Mouse (Mus musculus) MEL (cell line): Measurements from ENCODE around the gene Fbln2. TPM values are rescaled to one million over a fixed set of nuclear protein-coding genes. Genes with fewer than 3 reads are reported as not detected.

Experiments
- DNase-seq: peaks from one replicate; pipeline ENCODE4 v3.0.0; 2011; ENCODE audit warnings: low read depth, low spot score
- H3K27ac ChIP-seq: 2 replicates; pipeline ENCODE4 v1.5.1; 2012; ENCODE audit warnings: low read depth, mild to moderate bottlenecking, control low read depth, low read length, moderate library complexity; ENCODE audit not compliant: control insufficient read depth
- H3K27me3 ChIP-seq, 2 experiments: fragments of 150-350 bp in 1 of 2; sonication (generic) in 1 of 2; 2 replicates each; pipeline ENCODE4 v1.6.1; 2012; ENCODE audit warnings: low read length in 2 of 2, mild to moderate bottlenecking in 2 of 2, improper control_type of control experiment in 1 of 2, moderate library complexity in 1 of 2; ENCODE audit not compliant: insufficient read depth in 2 of 2, control insufficient read depth in 1 of 2
- H3K36me3 ChIP-seq, 2 experiments: 2 replicates each; pipeline ENCODE4 v1.6.1; 2012 to 2014; ENCODE audit warnings: low read length in 2 of 2, improper control_type of control experiment in 1 of 2, inconsistent platforms in 1 of 2, mild to moderate bottlenecking in 1 of 2; ENCODE audit not compliant: insufficient read depth in 2 of 2, control insufficient read depth in 1 of 2
- H3K4me1 ChIP-seq, 2 experiments: fragments of 150-350 bp in 1 of 2; sonication (generic) in 1 of 2; 2 replicates each; pipeline ENCODE4 v1.6.1; 2012; ENCODE audit warnings: low read length in 2 of 2, improper control_type of control experiment in 1 of 2, mild to moderate bottlenecking in 1 of 2; ENCODE audit not compliant: insufficient read depth in 2 of 2, control insufficient read depth in 1 of 2
- H3K4me3 ChIP-seq, 2 experiments: fragments of 150-350 bp in 1 of 2; sonication (generic) in 1 of 2; 2 replicates each; pipeline ENCODE4 v1.5.1; 2012; ENCODE audit warnings: low read depth in 2 of 2, low read length in 2 of 2, mild to moderate bottlenecking in 2 of 2, moderate library complexity in 2 of 2, control low read depth in 1 of 2, improper control_type of control experiment in 1 of 2; ENCODE audit not compliant: control insufficient read depth in 1 of 2, insufficient read depth in 1 of 2
- H3K79me2 ChIP-seq: 2 replicates; pipeline ENCODE4 v1.6.1; 2012; ENCODE audit warnings: mild to moderate bottlenecking, low read length, moderate library complexity; ENCODE audit not compliant: control insufficient read depth, poor library complexity, insufficient read depth
- H3K9ac ChIP-seq: 2 replicates; pipeline ENCODE4 v1.6.1; 2012; ENCODE audit warnings: low read depth, mild to moderate bottlenecking, control low read depth, low read length, moderate library complexity; ENCODE audit not compliant: control insufficient read depth, poor library complexity, severe bottlenecking
- H3K9me3 ChIP-seq: fragments of 150-350 bp; sonication (generic); replicated peaks from 2 replicates; pipeline ENCODE4 v1.6.1; 2012; ENCODE audit warnings: mild to moderate bottlenecking, low read length, improper control_type of control experiment, moderate library complexity; ENCODE audit not compliant: insufficient read depth
- CHD1 ChIP-seq: IDR thresholded peaks from 2 replicates; pipeline ENCODE4 v1.6.1; 2012; ENCODE audit warnings: low read depth, mild to moderate bottlenecking, inconsistent platforms, low read length, improper control_type of control experiment
- CHD2 ChIP-seq: IDR thresholded peaks from 2 replicates; pipeline ENCODE4 v1.6.1; 2011; ENCODE audit warnings: low read length, improper control_type of control experiment
- E2F4 ChIP-seq: IDR thresholded peaks from 2 replicates; pipeline ENCODE4 v1.6.1; 2011; ENCODE audit warnings: low read depth, low read length, improper control_type of control experiment, borderline replicate concordance
- ELF1 ChIP-seq: IDR thresholded peaks from 2 replicates; pipeline ENCODE4 v1.6.1; 2014; ENCODE audit warnings: low read depth, mild to moderate bottlenecking, inconsistent platforms, low read length, improper control_type of control experiment, moderate library complexity
- GABPA ChIP-seq: IDR thresholded peaks from 2 replicates; pipeline ENCODE4 v1.6.1; 2012; ENCODE audit warnings: low read depth, mild to moderate bottlenecking, inconsistent platforms, low read length, improper control_type of control experiment, moderate library complexity
- KAT2A ChIP-seq: conservative IDR thresholded peaks from 2 replicates; pipeline ENCODE4 v1.6.1; 2012; ENCODE audit warnings: low read depth, low read length, improper control_type of control experiment, inconsistent platforms
- MAFK ChIP-seq: IDR thresholded peaks from 2 replicates; pipeline ENCODE4 v1.6.1; 2011; ENCODE audit warnings: low read depth, mild to moderate bottlenecking, low read length, improper control_type of control experiment, borderline replicate concordance
- MEF2A ChIP-seq: IDR thresholded peaks from 2 replicates; pipeline ENCODE4 v1.6.1; 2014; ENCODE audit warnings: low read depth, mild to moderate bottlenecking, inconsistent platforms, low read length, improper control_type of control experiment; ENCODE audit not compliant: poor library complexity, insufficient replicate concordance, severe bottlenecking; ENCODE audit errors: extremely low read depth
- POLR2A ChIP-seq, 2 experiments: IDR thresholded peaks; 2 replicates each; pipeline ENCODE4 v1.6.1; 2011 to 2012; ENCODE audit warnings: low read length in 2 of 2, mild to moderate bottlenecking in 2 of 2, control low read depth in 1 of 2, improper control_type of control experiment in 1 of 2, low read depth in 1 of 2, moderate library complexity in 1 of 2; ENCODE audit not compliant: control insufficient read depth in 1 of 2, insufficient read depth in 1 of 2, poor library complexity in 1 of 2
- POLR2AphosphoS2 ChIP-seq: IDR thresholded peaks from 2 replicates; pipeline ENCODE4 v1.6.1; 2011; ENCODE audit warnings: low read length, improper control_type of control experiment
- POLR2AphosphoS5 ChIP-seq: IDR thresholded peaks from 2 replicates; pipeline ENCODE4 v1.6.1; 2012; ENCODE audit warnings: low read depth, borderline replicate concordance, mild to moderate bottlenecking, inconsistent platforms, low read length, moderate library complexity, mixed read lengths
- RAD21 ChIP-seq: IDR thresholded peaks from 2 replicates; pipeline ENCODE4 v1.6.1; 2011; ENCODE audit warnings: mild to moderate bottlenecking, low read depth, low read length, improper control_type of control experiment
- SIN3A ChIP-seq: IDR thresholded peaks from 2 replicates; pipeline ENCODE4 v1.6.1; 2012; ENCODE audit warnings: low read length, improper control_type of control experiment, inconsistent platforms
- TAL1 ChIP-seq: IDR thresholded peaks from 2 replicates; pipeline ENCODE4 v1.6.1; 2012; ENCODE audit warnings: mild to moderate bottlenecking, inconsistent platforms, low read length, moderate library complexity, mixed read lengths
- TBP ChIP-seq: IDR thresholded peaks from 2 replicates; pipeline ENCODE4 v1.8.0; 2011; ENCODE audit warnings: low read depth, low read length, improper control_type of control experiment
- UBTF ChIP-seq: IDR thresholded peaks from 2 replicates; pipeline ENCODE4 v1.6.1; 2012; ENCODE audit warnings: low read depth, mild to moderate bottlenecking, inconsistent platforms, low read length, improper control_type of control experiment, moderate library complexity, borderline replicate concordance; ENCODE audit not compliant: insufficient read depth
- USF1 ChIP-seq: IDR thresholded peaks from 2 replicates; pipeline ENCODE4 v1.6.1; 2014; ENCODE audit warnings: low read depth, mild to moderate bottlenecking, inconsistent platforms, low read length, improper control_type of control experiment, moderate library complexity
- ZC3H11A ChIP-seq: IDR thresholded peaks from 2 replicates; pipeline ENCODE4 v1.6.1; 2012; ENCODE audit warnings: low read depth, mild to moderate bottlenecking, inconsistent platforms, low read length, improper control_type of control experiment
- ZMIZ1 ChIP-seq: IDR thresholded peaks from 2 replicates; pipeline ENCODE4 v1.6.1; 2012; ENCODE audit warnings: low read depth, mild to moderate bottlenecking, inconsistent platforms, low read length, improper control_type of control experiment, moderate library complexity
- polyA plus RNA-seq, 2 experiments: library from polyadenylated mRNA; stranded (reverse) in 1 of 2; unstranded in 1 of 2; fragments of >175 nt in 1 of 2; fragments of >200 nt in 1 of 2; gene quantifications; 2 replicates each; pipeline versions ENCODE4 v1.2.1 to v1.2.4; 2012; ENCODE audit warnings: low replicate concordance in 2 of 2, low read depth in 1 of 2; ENCODE audit not compliant: insufficient read length in 2 of 2, insufficient read depth in 1 of 2, missing spikeins in 1 of 2
- total RNA-seq: library from RNA; depleted of rRNA; stranded (reverse); fragments of 300-350 nt; gene quantifications from 2 replicates; pipeline ENCODE4 v1.2.3, GENCODE M21; 2012

Fbln2 gene
- total and polyA plus RNA-seq, 3 experiments = 1.9 to 2.3 TPM; not detected in 1

GRCm38 (mm10) chr6:91186934-91187333, 25.3 kb upstream of the Fbln2 start (continued):
- TF ChIP-seq POLR2A (IDR thresholded peaks at IDR 0.05; ENCODE audit: control insufficient read depth in 1 of 2, insufficient read depth in 1 of 2, low read depth in 1 of 2, low read length in 2 of 2, poor library complexity in 1 of 2) = no peak
- TF ChIP-seq KAT2A = no peak

- no peaks in the 10 kb centered on the region for H3K79me2 ChIP-seq
- no peak for DNase-seq
- H3K4me1 ChIP-seq = no peaks in the 10 kb centered on the region
- H3K27ac ChIP-seq = no peak overlapping the region
- no peak for TF ChIP-seq POLR2A (IDR thresholded peaks at IDR 0.05; ENCODE audit: control insufficient read depth in 1 of 2, insufficient read depth in 1 of 2, low read depth in 1 of 2, low read length in 2 of 2, poor library complexity in 1 of 2)
- no peak for TF ChIP-seq ELF1
- TF ChIP-seq, all 39 proteins: peak for 0
- Histone ChIP-seq H3K36me3 (no peaks in the 10 kb centered on the region), H3K27me3 (peaks cover 0 to 2% of the 10 kb centered on the region in 2 experiments; a peak in 3 of 4 replicates), H3K9me3 (no peaks in the 10 kb centered on the region), H3K4me3 (no peak overlapping the region), H3K9ac (no peak overlapping the region)
Measured at GRCm38 (mm10) chr6:91187871-91188270, 24.4 kb upstream of the Fbln2 start.

GRCm38 (mm10) chr6:91189971-91190370, 22.3 kb upstream of the Fbln2 start:
- no peak overlapping the region for H3K9ac ChIP-seq
- H3K36me3 ChIP-seq = no peaks in the 10 kb centered on the region
- peaks cover 4 to 5% of the 10 kb centered on the region in 2 experiments; a peak in 3 of 4 replicates for H3K27me3 ChIP-seq
- no peak overlapping the region for H3K27ac ChIP-seq
- H3K9me3 ChIP-seq = no peaks in the 10 kb centered on the region
- TF ChIP-seq TAL1 (no peak), MAFK (no peak), RAD21 (no peak), CHD1 (no peak), POLR2AphosphoS5 (no peak), TBP (no peak), POLR2A (IDR thresholded peaks at IDR 0.05; ENCODE audit: control insufficient read depth in 1 of 2, insufficient read depth in 1 of 2, low read depth in 1 of 2, low read length in 2 of 2, poor library complexity in 1 of 2) (no peak), MEF2A (no peak), POLR2AphosphoS2 (no peak), UBTF (no peak), ZMIZ1 (no peak), USF1 (no peak), KAT2A (no peak), CHD2 (no peak), ZC3H11A (no peak), GABPA (no peak), SIN3A (no peak), E2F4 (no peak)
- TF ChIP-seq, all 39 proteins: peak for 0
- no peak for DNase-seq
- Histone ChIP-seq H3K4me1 (no peaks in the 10 kb centered on the region), H3K4me3 (no peak overlapping the region), H3K79me2 (no peaks in the 10 kb centered on the region)
